Mouse (Mus musculus): ENCODE measurements around the gene Elf2.

GRCm38 (mm10) chr3:51281727-51282126 lies 58.7 kb downstream of the Elf2 start:
- TF ChIP-seq CTCF (IDR thresholded peaks at IDR 0.05 in 2 of 3, conservative IDR thresholded peaks at IDR 0.05 in 1 of 3; ENCODE audit: control insufficient read depth in 1 of 3, insufficient read depth in 1 of 3, low read depth in 2 of 3, low read length in 3 of 3, poor library complexity in 1 of 3, severe bottlenecking in 1 of 3) (no peak), NELFE (IDR thresholded peaks at IDR 0.05; ENCODE audit: low read depth, low read length) (no peak)
